Mouse (Mus musculus) lung, postnatal 14 days (tissue): ENCODE measurements at regions not wholly inside any gene's neighbourhood (a gene's known extent, or its start where the extent isn't known, plus 50 kb on each side); places are given as distances from the start of the nearest gene placed in this dataset.

Experiments used
- DNase-seq: peaks from one replicate; pipeline ENCODE4 v3.0.0; 2021

GRCm38 (mm10) chr1:189085245-189085644 lies 77.6 kb upstream of the Kctd3 start:
- no peak for DNase-seq

- DNase-seq, result no peak
Measured at GRCm38 (mm10) chr1:189081267-189081666, 73.6 kb upstream of the Kctd3 start.

GRCm38 (mm10) chr1:189080797-189081196 lies 73.2 kb upstream of the Kctd3 start:
- peak; percentile 78 for DNase-seq

- DNase-seq, result no peak
Measured at GRCm38 (mm10) chr1:189079451-189080410, 72.1 kb upstream of the Kctd3 start.

- no peak for DNase-seq
Measured at GRCm38 (mm10) chr1:189077861-189078260, 70.2 kb upstream of the Kctd3 start.

GRCm38 (mm10) chr1:189076276-189076675 lies 68.6 kb upstream of the Kctd3 start:
- no peak for DNase-seq

- peak; percentile 18 for DNase-seq
Measured at GRCm38 (mm10) chr1:189075671-189076070, 68.0 kb upstream of the Kctd3 start.

GRCm38 (mm10) chr1:189072516-189072915 lies 64.9 kb upstream of the Kctd3 start:
- no peak for DNase-seq

- no peak for DNase-seq
Measured at GRCm38 (mm10) chr1:189068204-189068603, 60.6 kb upstream of the Kctd3 start.

GRCm38 (mm10) chr1:189067204-189067960 lies 59.7 kb upstream of the Kctd3 start:
- DNase-seq, result no peak

GRCm38 (mm10) chr1:189066446-189067151 lies 59.0 kb upstream of the Kctd3 start:
- DNase-seq, result no peak

GRCm38 (mm10) chr1:189065152-189065910 lies 57.7 kb upstream of the Kctd3 start:
- DNase-seq, result no peak

- DNase-seq, result no peak
Measured at GRCm38 (mm10) chr1:189064629-189065028, 57.0 kb upstream of the Kctd3 start.

GRCm38 (mm10) chr1:189063699-189064098 lies 56.1 kb upstream of the Kctd3 start:
- no peak for DNase-seq

GRCm38 (mm10) chr1:189063209-189063608 lies 55.6 kb upstream of the Kctd3 start:
- DNase-seq, result no peak
